Mouse (Mus musculus) macrophage (primary cell): ENCODE data around the gene Creb1. TPM values are rescaled to one million over a fixed set of nuclear protein-coding genes. Genes with fewer than 3 reads are reported as not detected.

ENCODE experiments used
- polyA plus RNA-seq: library from polyadenylated mRNA; stranded (reverse); fragments of 250-400 nt; gene quantifications from 3 replicates; pipeline ENCODE4 v1.2.4, GENCODE M21; 2018; ENCODE audit warnings: inconsistent platforms

Creb1 gene
- polyA plus RNA-seq, 1 experiment from 2014 or later, result 16.4 TPM

Other genes starting within 250 kb of the Creb1 start
- gene Mettl21a, start 84.6 kb downstream of the Creb1 start, polyA plus RNA-seq, result 8.8 to 18.0 TPM (median 12.8 TPM) in 3 replicates
- 8.3 to 14.0 TPM (median 12.2 TPM) in 3 replicates for gene Ccnyl1, start 157.8 kb downstream of the Creb1 start, polyA plus RNA-seq
- gene Fzd5, start 205.1 kb downstream of the Creb1 start, polyA plus RNA-seq, result 2.5 to 4.4 TPM (median 3.1 TPM) in 3 replicates